Mouse (Mus musculus): ENCODE measurements at regions not wholly inside any gene's neighbourhood (a gene's known extent, or its start where the extent isn't known, plus 50 kb on each side); places are given as distances from the start of the nearest gene placed in this dataset.

- no peaks in the 10 kb centered on the region for H3K27me3 ChIP-seq
- H3K4me3 ChIP-seq = no peak overlapping the region
- WGBS = 84% methylated on average over 3 of the region's 3 CpGs
- H3K27ac ChIP-seq = no peak overlapping the region
- H3K9ac ChIP-seq = no peak overlapping the region
- no peak for ATAC-seq (ENCODE audit: low FRiP score)
- no peaks in the 10 kb centered on the region for H3K9me3 ChIP-seq (replicated peaks)
- H3K36me3 ChIP-seq = no peaks in the 10 kb centered on the region
- H3K4me2 ChIP-seq (replicated peaks) = no peak overlapping the region
- H3K4me1 ChIP-seq = no peaks in the 10 kb centered on the region
These were observed 72.4 kb downstream of the Nupl2 start for GRCm38 (mm10) chr5:24237201-24237600.

- Histone ChIP-seq H3K27me3 (no peaks in the 10 kb centered on the region), H3K27ac (no peak overlapping the region), H3K9me3 (replicated peaks) (no peaks in the 10 kb centered on the region), H3K9ac (no peak overlapping the region), H3K4me3 (no peak overlapping the region), H3K4me1 (no peaks in the 10 kb centered on the region), H3K4me2 (replicated peaks) (no peak overlapping the region), H3K36me3 (no peaks in the 10 kb centered on the region)
- no peak for ATAC-seq (ENCODE audit: low FRiP score)
- WGBS = 86% methylated on average over 2 of the region's 2 CpGs
These were observed 74.2 kb downstream of the Nupl2 start for GRCm38 (mm10) chr5:24239006-24239405.

GRCm38 (mm10) chr5:24244211-24244610 lies 79.4 kb downstream of the Nupl2 start:
- no peaks in the 10 kb centered on the region for H3K27me3 ChIP-seq
- WGBS = 88% methylated on average over 6 of the region's 6 CpGs
- no peak overlapping the region for H3K4me2 ChIP-seq (replicated peaks)
- H3K4me1 ChIP-seq = no peaks in the 10 kb centered on the region
- no peak overlapping the region for H3K9ac ChIP-seq
- no peaks in the 10 kb centered on the region for H3K9me3 ChIP-seq (replicated peaks)
- H3K36me3 ChIP-seq = no peaks in the 10 kb centered on the region
- no peak overlapping the region for H3K4me3 ChIP-seq
- no peak for ATAC-seq (ENCODE audit: low FRiP score)
- no peak overlapping the region for H3K27ac ChIP-seq

- no peaks in the 10 kb centered on the region for H3K27me3 ChIP-seq
- ATAC-seq (ENCODE audit: low FRiP score) = no peak
- peaks cover 5% of the 10 kb centered on the region for H3K9me3 ChIP-seq (replicated peaks)
- H3K9ac ChIP-seq = no peak overlapping the region
- WGBS = 90% methylated on average over 5 of the region's 5 CpGs
- no peak overlapping the region for H3K4me2 ChIP-seq (replicated peaks)
- no peak overlapping the region for H3K4me3 ChIP-seq
- H3K27ac ChIP-seq = no peak overlapping the region
- no peaks in the 10 kb centered on the region for H3K36me3 ChIP-seq
- H3K4me1 ChIP-seq = no peaks in the 10 kb centered on the region
These were observed 90.7 kb downstream of the Nupl2 start for GRCm38 (mm10) chr5:24255421-24255820.

- Histone ChIP-seq H3K27me3 (0 out of 2 replicates have a peak, but pooled peaks cover 10% of the 10 kb centered on the region), H3K4me1 (0 out of 2 replicates have a peak, but pooled peaks cover 5% of the 10 kb centered on the region), H3K4me3 (no peak overlapping the region), H3K9me3 (replicated peaks) (no peaks in the 10 kb centered on the region; the same call in 1 of the 2 replicates), H3K36me3 (no peaks in the 10 kb centered on the region), H3K9ac (no peak overlapping the region), H3K27ac (no peak overlapping the region), H3K4me2 (replicated peaks) (no peak overlapping the region)
- no peak for ATAC-seq (ENCODE audit: low FRiP score)
- WGBS = 21% methylated on average over 7 of the region's 7 CpGs
These were observed 90.3 kb downstream of the Kcnh2 start for GRCm38 (mm10) chr5:24261098-24261497.

- Histone ChIP-seq H3K9ac (no peak overlapping the region), H3K4me3 (no peak overlapping the region), H3K9me3 (replicated peaks) (no peaks in the 10 kb centered on the region; the same call in 1 of the 2 replicates), H3K27ac (no peak overlapping the region), H3K4me2 (replicated peaks) (no peak overlapping the region), H3K4me1 (peaks cover 9% of the 10 kb centered on the region; the same call in 1 of the 2 replicates), H3K36me3 (no peaks in the 10 kb centered on the region), H3K27me3 (0 out of 2 replicates have a peak, but pooled peaks cover 10% of the 10 kb centered on the region)
- ATAC-seq (ENCODE audit: low FRiP score) = no peak
- WGBS = 13% methylated on average over 11 of the region's 11 CpGs
These were observed 89.3 kb downstream of the Kcnh2 start for GRCm38 (mm10) chr5:24262146-24262545.

- no peak for ATAC-seq (ENCODE audit: low FRiP score)
- Histone ChIP-seq H3K4me1 (peaks cover 9% of the 10 kb centered on the region; the same call in 1 of the 2 replicates), H3K27me3 (0 out of 2 replicates have a peak, but pooled peaks cover 10% of the 10 kb centered on the region), H3K9ac (no peak overlapping the region), H3K9me3 (replicated peaks) (no peaks in the 10 kb centered on the region), H3K36me3 (no peaks in the 10 kb centered on the region), H3K27ac (no peak overlapping the region), H3K4me2 (replicated peaks) (no peak overlapping the region), H3K4me3 (no peak overlapping the region)
- 76% methylated on average over 4 of the region's 4 CpGs for WGBS
These were observed 87.3 kb downstream of the Kcnh2 start for GRCm38 (mm10) chr5:24264151-24264550.

DNA sequence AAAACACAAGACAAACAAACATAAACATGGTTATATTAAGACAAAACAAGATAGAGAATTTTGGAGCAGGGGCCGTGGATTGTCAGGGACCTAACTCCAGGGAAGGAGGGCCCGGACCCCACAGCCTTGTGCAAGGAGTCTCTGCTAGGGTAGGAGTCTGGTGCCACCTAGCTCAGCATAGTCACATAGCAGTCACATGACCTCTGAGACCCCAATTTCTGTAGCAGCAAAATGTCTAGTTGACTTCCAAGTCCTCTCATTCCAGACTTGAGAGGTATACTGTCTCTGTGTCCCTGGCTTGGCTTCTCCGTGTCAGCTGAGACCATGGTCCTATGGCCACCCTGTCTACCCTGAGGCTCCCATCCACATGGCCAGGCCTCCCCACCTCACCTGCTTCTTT lies 86.0 kb downstream of the Kcnh2 start:
- no peaks in the 10 kb centered on the region for H3K9me3 ChIP-seq (replicated peaks)
- no peak overlapping the region for H3K27ac ChIP-seq
- H3K4me3 ChIP-seq = no peak overlapping the region
- no peak overlapping the region for H3K9ac ChIP-seq
- H3K27me3 ChIP-seq = 0 out of 2 replicates have a peak, but pooled peaks cover 10% of the 10 kb centered on the region
- no peak overlapping the region for H3K4me2 ChIP-seq (replicated peaks)
- 91% methylated on average over 3 of the region's 3 CpGs for WGBS
- no peak for ATAC-seq (ENCODE audit: low FRiP score)
- no peaks in the 10 kb centered on the region for H3K36me3 ChIP-seq
- H3K4me1 ChIP-seq = peaks cover 9% of the 10 kb centered on the region; the same call in 1 of the 2 replicates

DNA sequence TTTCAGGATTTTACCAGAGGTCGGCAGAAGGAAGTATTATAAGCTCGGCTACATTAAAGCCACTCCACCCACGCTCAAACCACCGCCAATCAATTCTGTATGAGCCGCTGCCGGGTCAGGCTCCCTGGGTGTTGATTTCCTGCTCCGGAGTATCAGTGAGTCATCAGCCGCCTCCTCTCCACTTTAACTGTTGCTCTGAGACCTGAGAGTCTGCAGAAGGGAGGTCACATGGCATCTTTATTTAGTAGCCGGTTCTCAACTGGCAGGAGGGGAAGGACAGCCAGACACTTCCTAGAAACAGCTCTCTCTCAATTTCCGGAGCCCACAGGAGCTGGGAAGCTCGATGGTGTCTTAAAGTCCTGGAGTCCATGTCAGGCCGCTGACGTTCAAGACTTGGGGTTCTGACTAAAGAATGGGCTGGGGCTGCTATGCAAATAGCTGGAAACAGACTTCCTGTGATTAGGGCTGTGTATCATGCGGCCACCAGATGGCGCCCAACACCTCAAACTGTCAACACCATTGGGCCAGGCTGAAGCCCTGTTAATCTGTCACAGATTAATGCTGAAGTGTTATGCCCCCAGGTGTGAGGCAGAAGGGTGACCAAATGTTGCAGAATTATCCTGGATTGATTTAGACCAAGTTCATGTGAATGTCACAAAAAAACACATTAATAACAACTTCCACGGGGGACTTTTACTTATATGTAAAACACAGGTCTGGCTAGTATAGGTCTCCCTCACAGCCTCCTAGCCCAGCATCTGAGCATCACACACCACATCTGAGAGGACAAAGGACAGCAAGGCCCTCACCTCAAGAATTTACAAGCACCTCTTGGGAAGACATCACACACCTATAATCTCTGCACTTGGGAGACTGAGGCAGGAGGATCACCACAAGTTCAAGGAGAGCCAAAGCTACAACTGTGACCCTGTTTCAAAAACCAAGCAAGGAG lies 84.8 kb downstream of the Kcnh2 start:
- no peaks in the 10 kb centered on the region for H3K36me3 ChIP-seq
- 0 out of 2 replicates have a peak, but pooled peaks cover 10% of the 10 kb centered on the region for H3K27me3 ChIP-seq
- H3K4me2 ChIP-seq (replicated peaks) = peak overlapping the region; percentile 43
- H3K4me3 ChIP-seq = no peak overlapping the region
- no peak overlapping the region for H3K27ac ChIP-seq
- WGBS = 17% methylated on average over 16 of the region's 16 CpGs
- no peak overlapping the region for H3K9ac ChIP-seq
- peak; percentile 77 for ATAC-seq (ENCODE audit: low FRiP score)
- no peaks in the 10 kb centered on the region for H3K9me3 ChIP-seq (replicated peaks)
- peaks cover 9% of the 10 kb centered on the region; the same call in 1 of the 2 replicates for H3K4me1 ChIP-seq

All from hindbrain, embryonic 12.5 days (tissue).